Mouse (Mus musculus) heart, postnatal 25 days (tissue): Measurements from ENCODE around the gene Hist1h2an. TPM values are rescaled to one million over a fixed set of nuclear protein-coding genes. Genes with fewer than 3 reads are reported as not detected.
"Not testable (repeated sequence)": the region's sequence is repeated elsewhere in the genome, so short reads cannot be mapped to it uniquely, and the experiment has no call there.

Experiments
- DNase-seq: peaks from one replicate; pipeline ENCODE4 v3.0.0; 2022; ENCODE audit warnings: low spot score
- intact Hi-C: fragments of 180-260 bp; cut with DNase I; formaldehyde crosslinking; loops from one replicate; pipeline ENCODE4 v1.15.1; 2025
- total RNA-seq, 2 experiments: library from RNA; stranded (reverse); gene quantifications; 2 replicates each; pipeline ENCODE4 v1.2.3; 2021

The Hist1h2an gene
- total RNA-seq, 2 experiments from 2014 or later, result 0.84 to 0.94 TPM

GRCm38 (mm10) chr13:21786189-21786898 is 674 bp downstream of the Hist1h2an start:
- DNase-seq, result no peak
- intact Hi-C loops, result no loop called here

GRCm38 (mm10) chr13:21784311-21784710 is 2.7 kb downstream of the Hist1h2an start:
- intact Hi-C loops, result no loop called here
- no peak for DNase-seq

GRCm38 (mm10) chr13:21783734-21784161 is 3.3 kb downstream of the Hist1h2an start:
- DNase-seq, result no peak
- intact Hi-C loops, result no loop called here

GRCm38 (mm10) chr13:21783255-21783617 is 3.8 kb downstream of the Hist1h2an start, which contains the start of gene Hist1h3i:
Hist1h3i (minus strand) TSS chr13:21783370.
- intact Hi-C loops, result no loop called here
- peak; percentile 45 for DNase-seq

GRCm38 (mm10) chr13:21782361-21783254 is 4.4 kb downstream of the Hist1h2an start:
- intact Hi-C loops, DNase-seq: not testable (repeated sequence)

- no peak for DNase-seq
- intact Hi-C loops, result no loop called here
Observed at GRCm38 (mm10) chr13:21781639-21782038, 5.4 kb downstream of the Hist1h2an start.

- no peak for DNase-seq
- intact Hi-C loops, result no loop called here
Observed at GRCm38 (mm10) chr13:21781021-21781555, 5.9 kb downstream of the Hist1h2an start.

- peak; percentile 31 for DNase-seq
- intact Hi-C loops, result no loop called here
Observed at GRCm38 (mm10) chr13:21779767-21780731, 7.0 kb downstream of the Hist1h2an start, which contains the start of gene Hist1h1b. Hist1h1b (minus strand) TSS chr13:21780625.

- DNase-seq, result peak; percentile 65
- intact Hi-C loops, result no loop called here
Observed at GRCm38 (mm10) chr13:21778814-21779766, 7.9 kb downstream of the Hist1h2an start.

- intact Hi-C loops, result loop anchor here (5.0 to 10.0 kb wide), 3 partner anchors 1832 to 1999 kb away; partner anchors contain the start of genes Hist1h2ab, Hist1h2ac, Hist1h2bc and Hist1h3b
- no peak for DNase-seq
Observed at GRCm38 (mm10) chr13:21755707-21756106, 31.3 kb downstream of the Hist1h2an start.

GRCm38 (mm10) chr13:21754294-21755001 is 32.6 kb downstream of the Hist1h2an start:
- intact Hi-C loops, result loop anchor here (5.0 to 10.0 kb wide), 3 partner anchors 1833 to 2000 kb away; partner anchors contain the start of genes Hist1h2ab, Hist1h2ac, Hist1h2bc and Hist1h3b
- DNase-seq, result not testable (repeated sequence)

- peak; percentile 42 for DNase-seq
- intact Hi-C loops, result loop anchor here (10.0 kb wide), 2 partner anchors 1931 to 2001 kb away; partner anchors contain the start of genes Hist1h2ab, Hist1h2ac, Hist1h2bc and Hist1h3b
Observed at GRCm38 (mm10) chr13:21753524-21754285, 33.3 kb downstream of the Hist1h2an start, which contains the start of the genes Hist1h2ak and Hist1h2bn. Hist1h2ak (minus strand) TSS chr13:21753827. Hist1h2bn (plus strand) TSS chr13:21754123.

GRCm38 (mm10) chr13:21753051-21753523 is 33.9 kb downstream of the Hist1h2an start:
- intact Hi-C loops, result loop anchor here (10.0 kb wide), 2 partner anchors 1932 to 2002 kb away; partner anchors contain the start of genes Hist1h2ab, Hist1h2ac, Hist1h2bc and Hist1h3b
- DNase-seq, result no peak

GRCm38 (mm10) chr13:21752356-21752755 is 34.7 kb downstream of the Hist1h2an start:
- intact Hi-C loops, result loop anchor here (10.0 kb wide), 2 partner anchors 1932 to 2002 kb away; partner anchors contain the start of genes Hist1h2ab, Hist1h2ac, Hist1h2bc and Hist1h3b
- DNase-seq, result no peak

GRCm38 (mm10) chr13:21751827-21752226 is 35.2 kb downstream of the Hist1h2an start:
- intact Hi-C loops, result loop anchor here (2.0 to 10.0 kb wide), 3 partner anchors 17 to 2003 kb away; partner anchors contain the start of genes Hist1h2ab, Hist1h2ac, Hist1h2bc and Hist1h3b
- no peak for DNase-seq

- intact Hi-C loops, result loop anchor here (2.0 to 10.0 kb wide), 3 partner anchors 17 to 2003 kb away; partner anchors contain the start of genes Hist1h2ab, Hist1h2ac, Hist1h2bc and Hist1h3b
- no peak for DNase-seq
Observed at GRCm38 (mm10) chr13:21751417-21751816, 35.6 kb downstream of the Hist1h2an start.
